Mouse (Mus musculus) liver, embryonic 12.5 days (tissue): Measurements from ENCODE around the gene Tnks2. TPM values are rescaled to one million over a fixed set of nuclear protein-coding genes. Genes with fewer than 3 reads are reported as not detected.

Experiments
- ATAC-seq: fragments of 200-750 bp; cut with Nextera tagmentation; 2 replicates; pipeline ENCODE4 v1.8.0; 2017; ENCODE audit warnings: moderate number of reproducible peaks, mild to moderate bottlenecking, moderate library complexity
- H3K27ac ChIP-seq: fragments of 300-500 bp; sonication (generic); 2 replicates; pipeline ENCODE4 v1.5.1; 2016; ENCODE audit warnings: mild to moderate bottlenecking
- H3K27me3 ChIP-seq: fragments of 300-500 bp; sonication (generic); replicated peaks from 2 replicates; pipeline ENCODE4 v1.6.1; 2016; ENCODE audit warnings: mild to moderate bottlenecking, moderate library complexity
- H3K36me3 ChIP-seq: fragments of 300-500 bp; sonication (generic); 2 replicates; pipeline ENCODE4 v1.6.1; 2016; ENCODE audit warnings: mild to moderate bottlenecking, moderate library complexity
- H3K4me1 ChIP-seq: fragments of 300-500 bp; sonication (generic); 2 replicates; pipeline ENCODE4 v1.6.1; 2016
- H3K4me2 ChIP-seq: fragments of 300-500 bp; sonication (generic); 2 replicates; pipeline ENCODE4 v1.6.1; 2016; ENCODE audit warnings: mild to moderate bottlenecking, moderate library complexity
- H3K4me3 ChIP-seq: fragments of 300-500 bp; sonication (generic); 2 replicates; pipeline ENCODE4 v1.5.1; 2016; ENCODE audit warnings: mild to moderate bottlenecking, moderate library complexity
- H3K9ac ChIP-seq: fragments of 300-500 bp; sonication (generic); 2 replicates; pipeline ENCODE4 v1.6.1; 2016; ENCODE audit warnings: mild to moderate bottlenecking, moderate library complexity
- H3K9me3 ChIP-seq: fragments of 300-500 bp; sonication (generic); replicated peaks from 2 replicates; pipeline ENCODE4 v1.6.1; 2016; ENCODE audit warnings: mild to moderate bottlenecking, moderate library complexity
- WGBS: fragments of 180-500 bp; shearing (Covaris S2); methylation state at CpG from one replicate; pipeline ENCODE4 v1.1.7; 2016; ENCODE audit not compliant: insufficient replicate concordance; 5-methylcytosine and 5-hydroxymethylcytosine counted together
- polyA plus RNA-seq: library from polyadenylated mRNA; unstranded; fragments of >200 nt; fragmentation: Nextera tagmentation; extraction: Ambion mirVana; gene quantifications from 2 replicates; pipeline ENCODE4 v1.2.1, GENCODE M21; 2016

Gene Tnks2
- polyA plus RNA-seq = 34.5 and 36.2 TPM in 2 replicates

GRCm38 (mm10) chr19:36833788-36834531 is at the start of gene Tnks2:
Gene Tnks2 (plus strand): TSS chr19:36834232.
- no peaks in the 10 kb centered on the region for H3K9me3 ChIP-seq
- peak within 1 kb of the TSS; percentile 99 for H3K4me3 ChIP-seq
- peak; percentile 90 for ATAC-seq
- peak within 1 kb of the TSS; percentile 86 for H3K4me2 ChIP-seq
- peak within 1 kb of the TSS; percentile 99 for H3K9ac ChIP-seq
- under 1% methylated on average over 54 of the region's 73 CpGs for WGBS
- no peaks in the 10 kb centered on the region for H3K27me3 ChIP-seq
- H3K27ac ChIP-seq = peak within 1 kb of the TSS; percentile 98
- peaks cover 9% of the 10 kb centered on the region for H3K36me3 ChIP-seq
- H3K4me1 ChIP-seq = peaks cover 23% of the 10 kb centered on the region

DNA sequence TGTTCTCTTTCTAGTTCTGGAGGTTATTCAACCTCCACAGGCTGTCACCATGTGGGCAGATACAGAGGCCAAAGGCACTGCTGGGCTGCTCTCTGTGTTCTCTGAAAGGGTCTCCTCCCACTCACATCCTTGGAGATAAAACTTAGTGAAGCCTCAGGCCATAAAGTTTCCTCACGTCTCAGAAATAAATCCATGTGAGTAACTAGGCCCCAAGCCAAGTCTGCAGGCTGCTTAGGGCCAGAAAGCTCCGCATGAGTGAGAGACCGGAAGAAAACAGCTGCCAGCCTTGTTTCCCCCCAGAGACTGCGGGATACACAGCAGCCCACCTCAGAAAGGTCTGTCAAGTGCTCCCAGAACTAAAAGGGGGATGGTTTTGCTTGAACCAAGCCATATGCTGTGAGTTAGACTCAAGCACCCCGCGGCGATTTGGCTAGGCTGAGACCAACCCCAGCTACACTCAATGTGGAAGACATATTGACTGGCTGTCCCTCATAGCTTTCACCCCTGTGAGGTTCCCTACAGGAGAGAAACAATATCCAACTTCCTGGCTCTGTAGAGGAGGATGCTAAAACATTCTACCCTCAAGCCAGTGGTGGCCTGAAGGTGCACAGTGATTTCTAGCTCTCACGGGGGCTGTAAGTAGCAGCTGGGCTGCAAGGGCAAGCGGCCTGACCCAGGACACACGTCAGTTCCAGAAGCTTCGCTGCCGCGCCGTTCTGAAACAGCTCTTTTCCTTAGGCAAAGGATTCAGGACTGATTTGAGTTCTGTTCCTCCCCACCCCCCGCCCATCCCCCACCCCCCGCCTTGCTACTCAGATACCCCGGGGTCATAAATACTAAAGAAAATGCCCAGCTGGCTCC is 43.9 kb upstream of the Tnks2 start:
- no peaks in the 10 kb centered on the region for H3K36me3 ChIP-seq
- WGBS = 74% methylated on average over 17 of the region's 17 CpGs
- H3K27me3 ChIP-seq = no peaks in the 10 kb centered on the region
- H3K4me2 ChIP-seq = no peak overlapping the region
- H3K27ac ChIP-seq = no peak overlapping the region
- ATAC-seq = no peak
- H3K4me3 ChIP-seq = no peak overlapping the region
- H3K9me3 ChIP-seq = no peaks in the 10 kb centered on the region
- no peak overlapping the region for H3K9ac ChIP-seq
- H3K4me1 ChIP-seq = no peaks in the 10 kb centered on the region

DNA sequence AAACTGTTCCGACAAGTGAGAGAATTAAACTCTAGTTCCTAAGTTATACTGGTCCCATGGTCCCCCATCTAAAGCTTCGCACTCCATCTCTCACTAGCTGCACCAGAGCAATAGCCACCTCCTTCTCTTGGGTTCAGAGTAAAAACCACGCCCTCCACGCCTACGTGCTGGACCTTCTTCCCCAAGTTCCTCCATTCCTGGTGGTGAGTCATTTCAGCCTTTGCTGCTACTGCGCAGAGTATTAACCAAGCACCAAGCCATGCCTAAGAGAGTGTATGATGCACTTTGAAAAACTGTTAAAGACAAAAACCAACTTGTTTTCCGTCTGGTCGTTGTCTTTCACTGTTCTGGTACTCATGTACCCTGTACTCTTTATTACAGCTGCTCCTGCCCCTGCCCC is 41.4 kb upstream of the Tnks2 start:
- no peaks in the 10 kb centered on the region for H3K4me1 ChIP-seq
- H3K27ac ChIP-seq = no peak overlapping the region
- H3K4me3 ChIP-seq = no peak overlapping the region
- ATAC-seq = no peak
- WGBS = 60% methylated on average over 8 of the region's 8 CpGs
- H3K36me3 ChIP-seq = no peaks in the 10 kb centered on the region
- no peaks in the 10 kb centered on the region for H3K27me3 ChIP-seq
- no peak overlapping the region for H3K4me2 ChIP-seq
- H3K9me3 ChIP-seq = no peaks in the 10 kb centered on the region
- no peak overlapping the region for H3K9ac ChIP-seq

DNA sequence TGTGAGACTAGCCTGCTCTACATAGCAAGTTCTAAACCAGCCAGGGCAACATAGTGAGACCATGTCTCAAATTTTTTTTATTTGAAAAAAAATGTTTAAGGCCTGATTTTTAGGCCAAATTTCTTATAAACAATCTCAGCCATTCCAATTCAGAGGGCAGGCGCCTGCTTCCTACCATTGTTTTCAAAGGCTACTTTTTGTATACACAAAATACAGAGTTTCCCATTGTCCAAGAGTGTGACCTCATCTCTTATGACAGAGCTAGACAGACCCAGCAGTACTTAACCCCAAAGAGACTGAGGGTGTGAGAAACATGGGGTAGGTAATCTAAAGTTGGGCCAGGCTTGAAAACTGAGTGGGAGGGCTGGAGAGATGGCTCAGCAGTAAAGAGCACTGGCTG is 40.6 kb upstream of the Tnks2 start:
- ATAC-seq = no peak
- no peaks in the 10 kb centered on the region for H3K36me3 ChIP-seq
- H3K27me3 ChIP-seq = no peaks in the 10 kb centered on the region
- no peak overlapping the region for H3K4me2 ChIP-seq
- H3K9ac ChIP-seq = no peak overlapping the region
- WGBS = 56% methylated on average over 1 of the region's 1 CpGs
- no peak overlapping the region for H3K27ac ChIP-seq
- no peak overlapping the region for H3K4me3 ChIP-seq
- no peaks in the 10 kb centered on the region for H3K9me3 ChIP-seq
- no peaks in the 10 kb centered on the region for H3K4me1 ChIP-seq

- no peak overlapping the region for H3K4me3 ChIP-seq
- no peaks in the 10 kb centered on the region for H3K27me3 ChIP-seq
- no peaks in the 10 kb centered on the region for H3K36me3 ChIP-seq
- no peak for ATAC-seq
- H3K9ac ChIP-seq = no peak overlapping the region
- no peak overlapping the region for H3K4me2 ChIP-seq
- no peak overlapping the region for H3K27ac ChIP-seq
- H3K9me3 ChIP-seq = no peaks in the 10 kb centered on the region
- peaks cover under 1% of the 10 kb centered on the region; the same call in 1 of the 2 replicates for H3K4me1 ChIP-seq
- 78% methylated on average over 4 of the region's 4 CpGs for WGBS
Observed at GRCm38 (mm10) chr19:36794008-36794407, 40.0 kb upstream of the Tnks2 start.

DNA sequence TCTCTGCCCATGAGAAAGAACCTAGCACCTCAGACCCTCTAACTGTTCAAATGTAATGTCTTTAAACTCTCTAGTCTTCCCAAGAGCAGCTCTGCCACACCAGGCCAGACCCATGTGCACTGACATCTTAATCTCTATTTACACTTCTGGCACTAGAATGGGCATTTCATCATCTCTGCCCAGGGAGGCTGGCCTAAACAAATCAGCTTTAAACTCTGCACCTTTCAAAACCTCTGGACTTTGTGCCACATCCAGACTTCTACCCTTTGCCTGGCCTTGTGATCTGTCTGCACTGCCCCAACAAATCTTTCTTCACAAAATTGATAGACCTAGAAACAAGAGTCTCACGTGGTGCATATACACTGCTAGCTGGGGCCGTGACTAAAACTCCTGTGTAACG is 38.8 kb upstream of the Tnks2 start:
- Histone ChIP-seq H3K4me1 (peaks cover 12% of the 10 kb centered on the region), H3K36me3 (no peaks in the 10 kb centered on the region), H3K4me3 (no peak overlapping the region), H3K4me2 (no peak overlapping the region), H3K27ac (peak overlapping the region; percentile 46; the same call in 1 of the 2 replicates), H3K9ac (no peak overlapping the region), H3K9me3 (no peaks in the 10 kb centered on the region), H3K27me3 (no peaks in the 10 kb centered on the region)
- 38% methylated on average over 3 of the region's 3 CpGs for WGBS
- peak; percentile 54 for ATAC-seq

DNA sequence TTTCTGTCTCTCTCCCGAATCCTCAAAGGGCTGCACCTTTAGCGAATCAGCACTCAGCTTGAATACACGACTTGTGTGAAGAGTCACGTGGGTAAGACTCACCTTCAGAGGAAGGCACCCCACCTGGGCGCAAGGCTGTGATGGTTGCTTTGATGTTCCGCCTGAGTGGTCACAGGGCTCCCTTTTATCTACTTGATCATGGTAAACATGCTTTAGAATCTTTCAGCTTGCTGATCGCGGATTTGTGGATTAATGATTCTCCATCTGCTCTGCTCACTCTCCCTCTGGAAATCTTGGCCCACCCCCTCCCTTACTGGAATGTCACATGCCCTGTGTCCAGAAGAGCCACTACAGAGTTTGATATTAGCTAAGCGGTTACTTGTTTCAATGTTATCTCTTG is 37.1 kb upstream of the Tnks2 start:
- H3K36me3 ChIP-seq = no peaks in the 10 kb centered on the region
- no peak overlapping the region for H3K4me2 ChIP-seq
- H3K27me3 ChIP-seq = no peaks in the 10 kb centered on the region
- no peak overlapping the region for H3K27ac ChIP-seq
- 65% methylated on average over 9 of the region's 9 CpGs for WGBS
- H3K9ac ChIP-seq = no peak overlapping the region
- no peak for ATAC-seq
- H3K4me3 ChIP-seq = no peak overlapping the region
- no peaks in the 10 kb centered on the region for H3K9me3 ChIP-seq
- H3K4me1 ChIP-seq = peaks cover 16% of the 10 kb centered on the region

GRCm38 (mm10) chr19:36800288-36800687 is 33.7 kb upstream of the Tnks2 start:
- ATAC-seq = peak; percentile 46; the same call in 1 of the 2 replicates
- H3K4me3 ChIP-seq = no peak overlapping the region
- H3K9me3 ChIP-seq = no peaks in the 10 kb centered on the region; the same call in 1 of the 2 replicates
- 0 out of 2 replicates have a peak overlapping the region, but pooled peaks have one; percentile 52 for H3K27ac ChIP-seq
- no peaks in the 10 kb centered on the region for H3K36me3 ChIP-seq
- no peak overlapping the region for H3K4me2 ChIP-seq
- WGBS = 63% methylated on average over 7 of the region's 7 CpGs
- no peak overlapping the region for H3K9ac ChIP-seq
- peaks cover 16% of the 10 kb centered on the region for H3K4me1 ChIP-seq
- H3K27me3 ChIP-seq = no peaks in the 10 kb centered on the region

- Histone ChIP-seq H3K9ac (no peak overlapping the region), H3K27ac (no peak overlapping the region), H3K9me3 (no peaks in the 10 kb centered on the region; the same call in 1 of the 2 replicates), H3K4me1 (peaks cover 16% of the 10 kb centered on the region), H3K4me2 (no peak overlapping the region), H3K36me3 (no peaks in the 10 kb centered on the region), H3K4me3 (no peak overlapping the region), H3K27me3 (no peaks in the 10 kb centered on the region)
- ATAC-seq = no peak
- 76% methylated on average over 9 of the region's 9 CpGs for WGBS
Observed at GRCm38 (mm10) chr19:36801856-36802641, 32.0 kb upstream of the Tnks2 start.

DNA sequence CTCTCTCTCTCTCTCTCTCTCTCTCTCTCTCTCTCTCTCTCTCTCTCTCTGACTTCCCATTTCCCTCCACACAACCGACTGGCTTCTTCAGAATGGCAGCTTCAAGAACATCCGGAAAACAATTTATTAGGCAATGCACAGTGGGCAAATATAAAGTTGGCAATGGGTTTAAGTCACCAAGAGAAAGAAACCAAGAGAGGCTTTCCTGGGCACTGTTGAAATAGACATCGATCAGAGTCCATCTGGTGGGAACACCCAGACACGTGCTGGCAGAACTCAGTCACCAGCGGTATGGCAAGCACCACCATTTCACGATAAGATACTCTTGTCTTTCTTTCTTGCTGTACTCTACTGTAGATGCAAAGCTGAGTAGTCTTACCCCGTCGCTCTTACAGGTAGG is 30.6 kb upstream of the Tnks2 start:
- 83% methylated on average over 8 of the region's 8 CpGs for WGBS
- no peak for ATAC-seq
- Histone ChIP-seq H3K4me1 (peaks cover 16% of the 10 kb centered on the region), H3K4me3 (no peak overlapping the region), H3K27me3 (no peaks in the 10 kb centered on the region), H3K27ac (no peak overlapping the region), H3K9ac (no peak overlapping the region), H3K9me3 (no peaks in the 10 kb centered on the region; the same call in 1 of the 2 replicates), H3K4me2 (no peak overlapping the region), H3K36me3 (no peaks in the 10 kb centered on the region)

DNA sequence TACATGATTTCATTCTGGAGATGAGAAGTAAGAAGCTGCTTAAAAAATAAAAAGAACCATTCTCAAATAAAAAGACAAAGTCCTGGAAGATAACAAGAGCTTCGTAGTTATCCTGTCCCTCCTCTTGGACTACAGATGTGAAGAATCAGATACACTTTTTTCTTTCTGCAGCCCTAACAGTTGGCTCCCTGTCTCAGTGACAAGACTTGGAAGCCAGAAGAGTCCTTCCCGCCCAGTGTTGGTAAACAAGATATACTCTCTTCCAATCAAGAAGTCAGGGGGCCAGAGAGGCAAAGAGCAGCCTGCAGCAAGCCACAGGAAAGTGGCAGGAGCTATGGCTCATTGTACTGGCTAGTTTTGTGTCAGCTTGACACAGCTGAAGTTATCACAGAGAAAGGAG is 27.2 kb upstream of the Tnks2 start:
- H3K36me3 ChIP-seq = no peaks in the 10 kb centered on the region
- no peak overlapping the region for H3K27ac ChIP-seq
- no peak overlapping the region for H3K9ac ChIP-seq
- no peak overlapping the region for H3K4me2 ChIP-seq
- whole genome bisulfite sequencing = 48% methylated on average over 2 of the region's 2 CpGs
- no peaks in the 10 kb centered on the region; the same call in 1 of the 2 replicates for H3K9me3 ChIP-seq
- no peak overlapping the region for H3K4me3 ChIP-seq
- no peaks in the 10 kb centered on the region for H3K27me3 ChIP-seq
- no peak for ATAC-seq
- H3K4me1 ChIP-seq = peaks cover 4% of the 10 kb centered on the region; the same call in 1 of the 2 replicates
